Mouse (Mus musculus) layer of hippocampus, adult 18-20 months (tissue): Measurements from ENCODE around the gene Cadps. TPM values are rescaled to one million over a fixed set of nuclear protein-coding genes. Genes with fewer than 3 reads are reported as not detected.

ENCODE experiments used
- DNase-seq, 2 experiments: peaks; one replicate each; pipeline ENCODE4 v3.0.0; 2022; ENCODE audit warnings: low spot score in 2 of 2
- total RNA-seq, 2 experiments: library from RNA; stranded (reverse); gene quantifications; 2 replicates each; pipeline ENCODE4 v1.2.3; 2021

The Cadps gene
- total RNA-seq, 2 experiments from 2014 or later, result 210 to 218 TPM

DNA sequence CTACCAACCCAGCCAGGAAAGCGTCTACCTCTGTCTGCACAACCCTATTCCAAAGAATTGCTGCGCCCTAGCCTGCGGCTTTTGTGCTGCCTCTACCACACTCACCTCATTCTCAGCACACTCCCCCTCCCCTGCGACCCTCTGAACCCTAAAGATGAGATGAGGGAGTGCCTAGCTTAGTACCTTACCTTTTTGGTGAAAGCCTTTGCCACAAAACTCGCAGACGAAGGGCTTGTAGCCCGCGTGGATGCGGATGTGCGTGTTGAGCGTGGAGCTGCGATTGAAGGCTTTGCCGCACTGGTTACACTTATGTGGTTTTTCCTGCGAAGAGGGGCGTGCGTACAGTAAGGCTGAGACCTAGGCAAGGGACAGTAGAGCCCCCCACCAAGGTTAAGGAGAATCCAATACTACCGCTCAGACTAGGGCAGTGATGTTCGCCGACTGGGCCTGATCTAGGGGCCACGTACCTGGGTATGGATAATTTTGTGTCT is 479.4 kb downstream of the Cadps start:
- no peak for DNase-seq

GRCm38 (mm10) chr14:12342458-12343131 is 480.3 kb downstream of the Cadps start:
- no peak for DNase-seq

DNA sequence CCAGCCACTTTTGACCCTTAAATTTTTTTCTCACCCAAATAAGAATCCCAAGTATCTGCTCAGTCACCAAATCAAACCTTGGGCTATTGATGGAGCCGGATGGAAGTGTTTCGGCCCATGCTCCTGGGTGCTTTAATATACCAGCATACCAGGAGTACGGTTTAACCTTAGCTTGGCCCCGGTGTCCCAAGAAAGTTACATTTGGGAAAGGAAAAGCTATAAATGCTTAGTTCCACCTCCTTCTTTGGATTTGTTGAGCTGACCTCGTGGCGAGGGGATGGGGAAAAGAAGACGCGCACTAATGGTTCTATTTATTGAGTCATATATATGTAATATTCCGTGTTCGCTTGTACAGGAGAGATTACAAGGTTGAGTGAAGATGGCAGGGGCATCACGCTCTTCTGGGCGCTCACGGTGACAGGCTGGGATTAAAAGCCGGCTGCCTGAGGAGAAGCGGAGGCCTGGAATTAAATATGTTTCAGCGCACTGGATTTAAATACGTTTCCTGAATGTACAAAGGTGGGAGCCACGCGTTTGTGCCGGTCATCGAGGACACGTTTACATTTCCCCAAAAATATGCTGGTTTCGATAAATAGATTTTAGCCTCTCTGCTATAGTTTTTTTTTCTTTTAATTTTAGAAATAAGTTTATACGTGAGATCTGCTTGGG is 481.0 kb downstream of the Cadps start:
- no peak for DNase-seq

DNA sequence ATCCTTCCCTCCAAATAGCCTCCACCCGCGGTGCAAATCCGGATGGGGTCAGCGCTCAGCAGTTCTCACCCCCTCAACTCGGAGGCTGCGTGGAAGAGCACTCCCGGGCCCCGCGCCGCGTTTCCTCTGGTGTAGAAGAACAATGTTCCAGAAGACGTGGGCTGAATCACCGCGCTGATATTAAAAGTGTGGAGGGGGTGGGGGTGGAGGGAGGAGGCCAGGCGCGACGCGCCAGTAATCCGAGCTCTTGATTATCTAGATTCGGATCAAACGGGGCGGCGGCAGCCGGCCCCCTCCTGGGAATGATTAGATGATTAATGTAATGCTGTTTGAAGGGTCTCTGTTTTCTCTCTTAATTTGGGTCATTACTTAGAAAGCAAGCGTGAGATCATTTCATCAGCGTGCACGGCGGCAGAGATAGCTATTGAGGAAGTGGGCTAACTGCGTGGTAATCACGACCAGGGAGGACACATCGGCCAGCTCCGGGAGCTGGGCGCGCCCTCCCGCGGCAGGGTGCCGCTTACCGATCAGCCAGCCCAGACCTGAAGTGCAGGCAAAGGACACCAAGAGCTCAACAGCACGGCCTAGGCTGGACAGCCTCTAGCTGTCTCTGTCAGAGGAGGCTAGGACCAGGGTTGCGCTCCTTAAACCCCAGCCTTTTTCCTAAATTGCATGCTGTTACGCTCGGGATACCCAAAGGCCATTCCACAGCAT is 481.6 kb downstream of the Cadps start:
- peak in 1 of 2 experiments; percentile 53 for DNase-seq

- peak in 1 of 2 experiments; percentile 31 for DNase-seq
Observed at GRCm38 (mm10) chr14:12340238-12341074, 482.4 kb downstream of the Cadps start.

- DNase-seq, result no peak
Observed at GRCm38 (mm10) chr14:12338811-12339565, 483.9 kb downstream of the Cadps start.

DNA sequence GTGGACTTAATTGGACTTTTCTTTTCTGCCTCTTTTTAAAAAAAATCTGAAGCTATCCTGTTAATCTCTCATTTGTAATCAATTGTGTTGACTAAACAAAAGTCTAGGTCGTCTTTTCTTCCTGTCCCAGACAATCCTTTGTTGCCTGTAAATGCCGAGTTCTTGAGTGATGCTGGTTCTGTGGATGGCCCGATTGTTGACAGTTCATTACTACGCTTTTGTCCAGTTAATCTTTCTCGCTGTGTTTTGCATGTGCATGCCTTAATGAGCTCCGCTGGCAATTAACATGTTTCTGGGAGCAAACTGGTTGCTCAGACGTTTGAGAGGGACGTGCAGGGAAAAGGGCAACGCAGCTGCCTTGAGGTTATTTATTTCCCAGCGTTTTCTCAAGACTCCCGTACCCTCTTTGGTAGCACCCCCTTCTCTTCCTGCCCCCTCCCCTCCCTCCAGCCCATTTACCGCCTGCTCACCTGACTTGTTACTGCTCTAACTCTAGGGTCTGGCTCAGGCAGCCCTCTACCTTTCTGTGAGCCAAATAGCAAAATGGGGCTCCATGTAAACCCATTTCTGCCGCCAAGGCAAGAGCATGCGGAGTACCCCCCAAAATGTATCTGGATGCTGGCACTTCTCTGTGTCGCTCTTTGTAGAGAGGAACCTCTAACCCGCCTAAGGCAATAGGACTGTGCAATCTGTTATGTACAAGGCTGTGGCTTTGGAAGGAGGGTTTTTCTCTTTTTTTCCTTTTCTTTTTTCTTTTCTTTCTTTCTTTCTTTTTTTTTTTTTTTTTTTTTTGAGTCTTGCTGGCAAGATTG is 484.7 kb downstream of the Cadps start:
- peak in 1 of 2 experiments; percentile 49 for DNase-seq

DNA sequence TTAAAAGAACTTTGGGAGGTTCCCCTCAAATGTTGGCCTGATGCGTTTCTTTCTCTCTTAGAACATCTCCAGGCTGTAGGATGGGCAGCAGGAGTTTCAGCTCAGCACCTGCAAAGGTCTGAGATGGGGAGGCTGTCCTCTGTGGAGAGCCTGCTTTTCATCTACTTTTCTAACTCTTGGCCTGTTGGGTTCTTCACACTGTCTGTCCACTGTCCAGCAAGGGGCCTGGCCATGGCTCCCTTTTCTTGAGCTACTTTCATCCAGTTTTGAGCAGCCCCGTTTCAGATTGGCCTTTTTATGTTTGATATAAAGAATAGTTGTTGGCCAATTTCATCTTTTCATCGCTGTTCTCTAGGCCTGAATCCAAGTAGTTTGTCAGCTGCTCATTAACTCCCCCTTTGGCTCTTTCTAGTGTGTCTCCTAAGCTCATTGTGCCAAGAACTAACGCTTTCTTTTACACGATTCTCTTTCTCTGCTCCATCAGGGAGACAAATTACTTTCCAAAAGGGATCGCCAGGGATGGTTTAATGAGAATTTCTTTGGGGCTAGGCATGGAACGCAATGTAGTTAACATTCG is 485.4 kb downstream of the Cadps start:
- peak in 1 of 2 experiments; percentile 65 for DNase-seq

- DNase-seq, result no peak
Observed at GRCm38 (mm10) chr14:12334925-12335324, 488.0 kb downstream of the Cadps start.

DNA sequence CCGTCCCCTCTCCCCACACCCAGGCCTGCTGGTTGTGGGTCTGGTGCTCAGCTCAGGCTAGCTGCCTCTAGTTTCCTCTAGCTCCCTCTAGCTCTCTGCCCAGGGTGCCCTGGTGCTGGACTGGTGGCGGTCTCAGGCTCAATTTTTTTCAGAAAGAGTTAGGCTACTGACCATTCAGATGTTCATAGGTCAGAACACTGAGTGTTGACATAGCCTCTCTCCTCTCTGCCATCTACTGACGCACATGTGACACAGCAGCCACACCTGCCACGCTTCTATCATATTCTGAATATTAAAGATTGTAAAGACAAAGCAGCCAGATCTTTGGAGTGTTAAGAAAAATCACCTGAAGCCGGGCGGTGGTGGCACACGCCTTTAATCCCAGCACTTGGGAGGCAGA is 489.3 kb downstream of the Cadps start:
- DNase-seq, result no peak
